Mouse (Mus musculus) small intestine, adult 2 months (tissue): ENCODE results near the gene Otulin. TPM values are rescaled to one million over a fixed set of nuclear protein-coding genes. Genes with fewer than 3 reads are reported as not detected.

Experiments used
- H3K27ac ChIP-seq: fragments of 200-500 bp; 2 replicates; pipeline ENCODE4 v1.5.1; 2012; ENCODE audit warnings: low read depth, low read length, control low read depth, inconsistent platforms; ENCODE audit not compliant: insufficient read depth
- H3K27me3 ChIP-seq: fragments of 200-500 bp; 2 replicates; pipeline ENCODE4 v1.6.1; 2012; ENCODE audit warnings: mild to moderate bottlenecking, moderate library complexity, low read length, inconsistent platforms; ENCODE audit not compliant: control insufficient read depth, insufficient read depth
- H3K36me3 ChIP-seq: fragments of 200-500 bp; 2 replicates; pipeline ENCODE4 v1.6.1; 2012; ENCODE audit warnings: mild to moderate bottlenecking, low read length, control low read depth, inconsistent platforms; ENCODE audit not compliant: control insufficient read depth, insufficient read depth
- H3K4me1 ChIP-seq: fragments of 200-500 bp; 2 replicates; pipeline ENCODE4 v1.6.1; 2012; ENCODE audit warnings: low read length, inconsistent platforms, mixed read lengths; ENCODE audit not compliant: control insufficient read depth, insufficient read depth, insufficient read length
- H3K4me3 ChIP-seq: fragments of 200-500 bp; 2 replicates; pipeline ENCODE4 v1.5.1; 2012; ENCODE audit warnings: low read depth, mild to moderate bottlenecking, control low read depth, inconsistent platforms, low read length, moderate library complexity
- CTCF ChIP-seq: fragments of 200-500 bp; IDR thresholded peaks from 2 replicates; pipeline ENCODE4 v1.5.1; 2012; ENCODE audit warnings: low read depth, mild to moderate bottlenecking, control low read depth, inconsistent platforms, low read length, moderate library complexity, mixed read lengths; ENCODE audit not compliant: insufficient replicate concordance, insufficient read length; ENCODE audit errors: extremely low read depth
- POLR2A ChIP-seq: fragments of 200-500 bp; IDR thresholded peaks from 2 replicates; pipeline ENCODE4 v1.6.1; 2012; ENCODE audit warnings: low read depth, mild to moderate bottlenecking, control low read depth, inconsistent platforms, low read length, moderate library complexity
- WGBS: fragments of 180-500 bp; shearing (Covaris S2); methylation state at CpG from one replicate; pipeline ENCODE4 v1.1.7; 2018; 5-methylcytosine and 5-hydroxymethylcytosine counted together
- polyA plus RNA-seq: library from polyadenylated mRNA; depleted of rRNA; stranded (reverse); fragments of >200 nt; gene quantifications from 2 replicates; pipeline ENCODE4 v1.2.3, GENCODE M21; 2012

The Otulin gene
- polyA plus RNA-seq, 1 experiment: 31.8 TPM

- H3K27ac ChIP-seq: peak overlapping the region; percentile 26; the same call in 1 of the 2 replicates
Measured at GRCm38 (mm10) chr15:27672259-27672658, 41.8 kb upstream of the Otulin start.

GRCm38 (mm10) chr15:27671612-27672245, 41.2 kb upstream of the Otulin start:
- no peak for TF ChIP-seq POLR2A
- TF ChIP-seq CTCF: no peak
- Histone ChIP-seq H3K27ac (peak overlapping the region; percentile 26), H3K4me1 (no peaks in the 10 kb centered on the region; the same call in 1 of the 2 replicates)

More at GRCm38 (mm10) chr15:27672259-27672658, 41.8 kb upstream of the Otulin start:
- Histone ChIP-seq H3K4me1 (no peaks in the 10 kb centered on the region; the same call in 1 of the 2 replicates), H3K36me3 (no peaks in the 10 kb centered on the region), H3K27me3 (no peaks in the 10 kb centered on the region), H3K4me3 (no peak overlapping the region)
- 81% methylated on average over 8 of the region's 8 CpGs for WGBS
- TF ChIP-seq CTCF (no peak), POLR2A (no peak)

GRCm38 (mm10) chr15:27670708-27671107, 40.2 kb upstream of the Otulin start:
- Histone ChIP-seq H3K4me1 (no peaks in the 10 kb centered on the region; the same call in 1 of the 2 replicates), H3K36me3 (no peaks in the 10 kb centered on the region), H3K27ac (peak overlapping the region; percentile 76), H3K4me3 (no peak overlapping the region), H3K27me3 (no peaks in the 10 kb centered on the region)
- TF ChIP-seq POLR2A (no peak), CTCF (no peak)
- 60% methylated on average over 8 of the region's 8 CpGs for WGBS

More at GRCm38 (mm10) chr15:27671612-27672245, 41.2 kb upstream of the Otulin start:
- Histone ChIP-seq H3K27me3 (no peaks in the 10 kb centered on the region), H3K4me3 (no peak overlapping the region), H3K36me3 (no peaks in the 10 kb centered on the region)
- 75% methylated on average over 10 of the region's 10 CpGs for WGBS

GRCm38 (mm10) chr15:27669931-27670411, 39.5 kb upstream of the Otulin start:
- TF ChIP-seq POLR2A: no peak
- TF ChIP-seq CTCF: no peak
- Histone ChIP-seq H3K4me3 (no peak overlapping the region), H3K36me3 (no peaks in the 10 kb centered on the region), H3K4me1 (peaks cover 5% of the 10 kb centered on the region; the same call in 1 of the 2 replicates), H3K27me3 (no peaks in the 10 kb centered on the region), H3K27ac (peak overlapping the region; percentile 76)
- 73% methylated on average over 12 of the region's 12 CpGs for WGBS

GRCm38 (mm10) chr15:27669276-27669675, 38.8 kb upstream of the Otulin start:
- TF ChIP-seq POLR2A: no peak
- no peaks in the 10 kb centered on the region for H3K27me3 ChIP-seq
- H3K27ac ChIP-seq: no peak overlapping the region
- peaks cover 5% of the 10 kb centered on the region; the same call in 1 of the 2 replicates for H3K4me1 ChIP-seq
- H3K4me3 ChIP-seq: no peak overlapping the region
- 77% methylated on average over 4 of the region's 4 CpGs for WGBS
- H3K36me3 ChIP-seq: no peaks in the 10 kb centered on the region

- no peak for TF ChIP-seq POLR2A
- TF ChIP-seq CTCF: no peak
- WGBS: 79% methylated on average over 7 of the region's 7 CpGs
- Histone ChIP-seq H3K27ac (no peak overlapping the region), H3K4me1 (peaks cover 5% of the 10 kb centered on the region; the same call in 1 of the 2 replicates), H3K4me3 (no peak overlapping the region), H3K36me3 (no peaks in the 10 kb centered on the region), H3K27me3 (no peaks in the 10 kb centered on the region)
Measured at GRCm38 (mm10) chr15:27668557-27668956, 38.1 kb upstream of the Otulin start.

- H3K27me3 ChIP-seq: no peaks in the 10 kb centered on the region
- no peak overlapping the region for H3K27ac ChIP-seq
- H3K4me1 ChIP-seq: peaks cover 5% of the 10 kb centered on the region; the same call in 1 of the 2 replicates
- WGBS: 36% methylated on average over 9 of the region's 9 CpGs
- H3K36me3 ChIP-seq: no peaks in the 10 kb centered on the region
- H3K4me3 ChIP-seq: no peak overlapping the region
- TF ChIP-seq POLR2A (no peak), CTCF (no peak)
Measured at GRCm38 (mm10) chr15:27668001-27668461, 37.5 kb upstream of the Otulin start.
